Mouse (Mus musculus) adrenal gland, postnatal 14 days (tissue): Measurements from ENCODE around the gene Gm8677. TPM values are rescaled to one million over a fixed set of nuclear protein-coding genes. Genes with fewer than 3 reads are reported as not detected.
"Not testable (repeated sequence)": the region's sequence is repeated elsewhere in the genome, so short reads cannot be mapped to it uniquely, and the experiment has no call there.

ENCODE experiments used
- DNase-seq: peaks from one replicate; pipeline ENCODE4 v3.0.0; 2021; ENCODE audit warnings: mixed read lengths
- long read RNA-seq, 2 experiments: library from polyadenylated mRNA; stranded (forward); transcript quantifications; one replicate each; pipeline ENCODE4 v2.0.0; 2021
- total RNA-seq: library from RNA; stranded (reverse); gene quantifications from 2 replicates; pipeline ENCODE4 v1.2.3, GENCODE M21; 2021

The Gm8677 gene
- total RNA-seq = not detected in 2 replicates
- long read RNA-seq, experiment 1 = 0 reads
- long read RNA-seq, experiment 2 = 0 reads

GRCm38 (mm10) chr7:22534787-22535186 lies at the start of gene Gm8677:
Gene Gm8677 (minus strand): TSS chr7:22534887.
- not testable (repeated sequence) for DNase-seq

DNA sequence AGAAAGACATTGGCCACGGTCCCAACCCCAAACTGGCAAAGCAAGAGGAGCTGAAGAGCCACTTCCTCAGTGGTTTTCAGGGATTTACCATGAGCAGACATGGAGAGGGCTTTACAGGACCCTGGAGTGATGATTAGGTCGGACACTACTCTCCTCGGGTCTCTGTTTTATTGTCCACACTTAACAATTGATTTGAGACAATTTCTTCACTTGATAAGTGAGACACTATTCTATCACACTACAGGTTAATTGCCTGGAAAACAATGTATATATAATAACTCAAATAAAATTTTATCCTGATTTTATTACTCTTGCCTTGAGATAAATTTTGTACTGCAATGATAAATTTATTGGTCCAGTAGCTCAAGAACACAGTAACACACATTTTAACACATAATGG lies 30.6 kb upstream of the Gm8677 start, which contains the start of gene Gm4201:
TSS of gene Gm4201 (minus strand) at position 101 of the 400 bp plus-strand sequence.
- not testable (repeated sequence) for DNase-seq

- not testable (repeated sequence) for DNase-seq
Measured at GRCm38 (mm10) chr7:22522667-22523066, 12.0 kb downstream of the Gm8677 start, which contains the start of gene Vmn1r152. Gene Vmn1r152 (plus strand): TSS chr7:22522967.

DNA sequence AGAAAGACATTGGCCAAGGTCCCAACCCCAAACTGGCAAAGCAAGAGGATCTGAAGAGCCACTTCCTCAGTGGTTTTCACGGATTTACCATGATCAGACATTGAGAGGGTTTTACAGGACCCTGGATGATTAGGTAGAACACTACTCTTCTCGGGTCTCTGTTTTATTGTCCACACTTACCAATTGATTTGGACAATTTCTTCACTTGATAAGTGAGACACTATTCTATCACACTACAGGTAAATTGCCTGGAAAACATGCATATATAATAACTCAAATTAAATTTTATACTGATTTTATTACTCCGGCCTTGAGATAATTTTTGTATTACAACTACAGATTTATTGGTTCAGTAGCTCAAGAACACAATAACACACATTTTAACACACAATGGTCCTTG lies 35.1 kb downstream of the Gm8677 start, which contains the start of gene Vmn1r151:
TSS of gene Vmn1r151 (minus strand) at position 101 of the 400 bp plus-strand sequence.
- not testable (repeated sequence) for DNase-seq

Other genes with a start within 250 kb of the Gm8677 start
- gene Gm4187, start 205.2 kb downstream of the Gm8677 start, total RNA-seq = not detected in 2 replicates
- gene Gm8660, start 163.8 kb downstream of the Gm8677 start, total RNA-seq = not detected in 2 replicates
- not detected in 2 replicates for gene Vmn1r148, start 121.3 kb downstream of the Gm8677 start, total RNA-seq
- not detected in 2 replicates for gene Vmn1r149, start 96.7 kb downstream of the Gm8677 start, total RNA-seq
- not detected in 2 replicates for gene Gm10665, start 70.8 kb downstream of the Gm8677 start, total RNA-seq
- not detected in 2 replicates for gene Vmn1r151, start 35.2 kb downstream of the Gm8677 start, total RNA-seq
- not detected in 2 replicates for gene Vmn1r152, start 11.9 kb downstream of the Gm8677 start, total RNA-seq
- not detected in 2 replicates for gene Gm4201, start 30.5 kb upstream of the Gm8677 start, total RNA-seq
- gene Gm4565, start 53.2 kb upstream of the Gm8677 start, total RNA-seq = not detected in 2 replicates
- gene Vmn1r155, start 123.1 kb upstream of the Gm8677 start, total RNA-seq = not detected in 2 replicates
- gene Gm8693, start 157.4 kb upstream of the Gm8677 start, total RNA-seq = not detected in 2 replicates
- not detected in 2 replicates for gene Gm4567, start 184.8 kb upstream of the Gm8677 start, total RNA-seq
- gene Vmn1r157, start 226.8 kb upstream of the Gm8677 start, total RNA-seq = not detected in 2 replicates